Mouse (Mus musculus): Measurements from ENCODE around the gene Cirbp.

Gene Cirbp

DNA sequence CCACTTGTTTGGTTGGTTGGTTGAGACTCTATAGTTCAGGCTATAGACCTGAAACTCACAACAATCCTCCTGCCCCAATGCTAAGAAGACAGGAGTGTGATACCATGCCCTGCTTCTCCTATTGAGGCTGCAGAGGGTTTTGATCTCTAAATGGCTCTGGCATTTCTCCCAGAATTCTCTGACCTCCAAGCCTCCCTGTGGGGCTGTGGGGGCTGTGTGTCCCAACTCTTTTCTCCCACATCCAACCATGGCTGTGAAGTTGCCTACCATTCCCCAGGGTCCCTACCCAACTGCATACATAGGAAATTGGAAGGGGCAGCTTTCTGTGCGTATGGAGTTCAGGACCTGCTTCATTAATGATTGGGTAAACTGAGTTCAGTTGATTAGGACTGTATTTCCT lies 30.4 kb downstream of the Cirbp start:
- Histone ChIP-seq H3K4me1 (replicated peaks; ENCODE audit: low read depth, low read length) (peaks cover 57% of the 10 kb centered on the region), H3K9me3 (ENCODE audit: low read length) (no peaks in the 10 kb centered on the region), H3K27me3 (ENCODE audit: insufficient read depth, low read length) (peaks cover 24% of the 10 kb centered on the region), H3K36me3 (ENCODE audit: insufficient read depth, low read length) (no peaks in the 10 kb centered on the region), H3K4me3 (replicated peaks; ENCODE audit: low read length) (no peak overlapping the region)
- TF ChIP-seq NANOG (IDR thresholded peaks at IDR 0.05; ENCODE audit: borderline replicate concordance, low read length), result no peak
- TF ChIP-seq CTCF (conservative IDR thresholded peaks at IDR 0.05; ENCODE audit: low read length), result no peak
- TF ChIP-seq POU5F1 (IDR thresholded peaks at IDR 0.05; ENCODE audit: borderline replicate concordance, low read length), result no peak

DNA sequence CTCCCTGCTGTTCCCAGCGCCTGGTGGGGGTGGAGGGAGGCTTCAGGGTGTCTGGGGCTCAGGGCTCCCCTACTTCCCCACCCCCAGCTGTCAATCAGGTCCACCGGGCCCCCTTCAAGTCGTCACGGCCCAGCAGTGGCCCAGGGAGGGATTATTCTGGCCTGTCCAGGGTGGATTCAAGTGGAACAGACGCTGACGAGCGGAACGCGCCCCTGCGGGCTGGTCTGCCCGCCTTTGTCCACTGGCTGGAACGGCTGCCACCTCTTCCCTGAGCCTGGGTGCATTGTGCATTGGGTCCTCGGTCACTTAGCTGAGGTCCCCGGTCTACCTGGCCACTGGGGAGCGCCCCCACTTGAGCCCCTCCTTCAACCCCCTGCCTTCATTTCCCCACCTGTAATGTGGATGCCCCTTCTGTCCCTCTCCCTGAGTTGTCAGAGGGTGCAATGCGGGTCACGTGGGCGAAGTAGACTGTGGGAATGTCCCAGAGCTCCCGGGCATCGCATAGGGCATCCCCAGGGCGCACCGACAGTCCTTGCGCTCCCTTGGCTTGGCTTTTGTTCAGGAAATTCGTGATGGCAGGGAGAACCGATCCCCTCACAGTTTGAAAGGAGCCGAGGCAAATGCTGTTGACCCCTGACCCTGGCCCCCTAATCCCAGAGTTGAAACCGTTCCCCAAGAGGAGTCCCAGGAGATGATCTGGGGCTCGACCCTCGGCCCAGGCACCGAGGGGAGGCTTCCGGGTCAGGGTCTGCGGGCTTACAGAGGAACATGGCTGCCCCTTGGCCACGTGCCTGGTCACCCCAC lies 31.2 kb downstream of the Cirbp start:
- H3K4me1 ChIP-seq (replicated peaks; ENCODE audit: low read depth, low read length), result peaks cover 55% of the 10 kb centered on the region
- H3K27me3 ChIP-seq (ENCODE audit: insufficient read depth, low read length), result peaks cover 17% of the 10 kb centered on the region
- TF ChIP-seq POU5F1 (IDR thresholded peaks at IDR 0.05; ENCODE audit: borderline replicate concordance, low read length) (no peak), CTCF (conservative IDR thresholded peaks at IDR 0.05; ENCODE audit: low read length) (no peak), NANOG (IDR thresholded peaks at IDR 0.05; ENCODE audit: borderline replicate concordance, low read length) (no peak)

DNA sequence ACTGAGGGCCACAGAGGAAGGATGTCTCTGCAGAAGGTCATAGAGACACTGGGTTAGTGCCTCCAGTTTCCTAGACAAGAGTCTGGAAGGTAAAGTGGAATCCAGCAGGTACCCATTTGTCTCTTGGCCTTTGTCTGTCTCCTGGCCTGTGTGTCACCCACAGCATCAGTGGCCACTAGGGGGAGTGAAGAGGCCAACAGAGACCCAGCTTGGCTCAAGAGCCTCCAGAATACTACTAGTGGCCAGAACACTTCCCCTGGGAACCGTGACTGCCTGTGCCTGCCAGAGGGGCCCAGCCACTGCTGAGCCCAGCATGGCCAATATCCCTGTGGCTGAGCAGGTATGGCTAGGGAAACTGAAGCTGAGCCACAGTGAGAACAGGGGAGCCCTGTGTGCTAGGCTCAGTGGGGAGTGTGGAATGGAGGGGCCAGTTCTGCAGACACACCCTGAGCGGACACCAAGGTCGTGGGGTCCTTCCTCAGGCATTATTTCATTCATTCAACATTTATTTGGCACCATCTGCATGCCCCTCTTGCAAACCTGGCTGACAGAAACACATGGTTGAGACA lies 33.7 kb downstream of the Cirbp start:
- TF ChIP-seq NANOG (IDR thresholded peaks at IDR 0.05; ENCODE audit: borderline replicate concordance, low read length), result no peak
- TF ChIP-seq POU5F1 (IDR thresholded peaks at IDR 0.05; ENCODE audit: borderline replicate concordance, low read length), result no peak
- peak; percentile 88 for TF ChIP-seq CTCF (conservative IDR thresholded peaks at IDR 0.05; ENCODE audit: low read length)
- H3K36me3 ChIP-seq (ENCODE audit: insufficient read depth, low read length), result no peaks in the 10 kb centered on the region

More for the DNA sequence above, 31.2 kb downstream of the Cirbp start:
- H3K36me3 ChIP-seq (ENCODE audit: insufficient read depth, low read length), result no peaks in the 10 kb centered on the region
- 0 out of 2 replicates have a peak overlapping the region, but pooled peaks have one; percentile 7 for H3K4me3 ChIP-seq (replicated peaks; ENCODE audit: low read length)
- no peaks in the 10 kb centered on the region for H3K9me3 ChIP-seq (ENCODE audit: low read length)

DNA sequence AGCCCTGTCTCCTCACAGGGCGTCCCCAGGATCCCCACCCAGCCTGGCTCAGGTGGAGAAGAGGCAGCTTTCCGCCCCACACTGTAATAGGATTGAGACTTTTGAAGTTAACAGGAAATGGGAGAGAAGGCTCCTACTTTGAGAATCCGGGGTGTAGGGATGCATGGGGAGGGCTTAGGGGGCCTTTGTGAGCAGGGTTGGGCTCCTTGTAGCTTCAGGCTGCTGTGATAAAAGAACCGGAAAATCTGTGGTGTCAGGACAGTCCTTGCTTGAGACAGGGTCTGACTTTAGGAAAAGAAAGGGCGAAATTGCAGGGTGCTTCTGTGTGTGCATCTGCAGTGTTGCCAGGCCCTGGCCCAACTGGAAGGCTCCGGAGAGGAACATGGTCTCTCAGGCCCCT lies 34.7 kb downstream of the Cirbp start:
- Histone ChIP-seq H3K27me3 (ENCODE audit: insufficient read depth, low read length) (peaks cover 11% of the 10 kb centered on the region), H3K4me3 (replicated peaks; ENCODE audit: low read length) (peak overlapping the region; percentile 41), H3K36me3 (ENCODE audit: insufficient read depth, low read length) (no peaks in the 10 kb centered on the region), H3K9me3 (ENCODE audit: low read length) (no peaks in the 10 kb centered on the region), H3K4me1 (replicated peaks; ENCODE audit: low read depth, low read length) (peaks cover 58% of the 10 kb centered on the region)
- no peak for TF ChIP-seq POU5F1 (IDR thresholded peaks at IDR 0.05; ENCODE audit: borderline replicate concordance, low read length)

More for the DNA sequence above, 33.7 kb downstream of the Cirbp start:
- no peaks in the 10 kb centered on the region for H3K9me3 ChIP-seq (ENCODE audit: low read length)
- H3K27me3 ChIP-seq (ENCODE audit: insufficient read depth, low read length), result peaks cover 10% of the 10 kb centered on the region; the same call in 1 of the 2 replicates
- H3K4me3 ChIP-seq (replicated peaks; ENCODE audit: low read length), result no peak overlapping the region
- peaks cover 51% of the 10 kb centered on the region for H3K4me1 ChIP-seq (replicated peaks; ENCODE audit: low read depth, low read length)

DNA sequence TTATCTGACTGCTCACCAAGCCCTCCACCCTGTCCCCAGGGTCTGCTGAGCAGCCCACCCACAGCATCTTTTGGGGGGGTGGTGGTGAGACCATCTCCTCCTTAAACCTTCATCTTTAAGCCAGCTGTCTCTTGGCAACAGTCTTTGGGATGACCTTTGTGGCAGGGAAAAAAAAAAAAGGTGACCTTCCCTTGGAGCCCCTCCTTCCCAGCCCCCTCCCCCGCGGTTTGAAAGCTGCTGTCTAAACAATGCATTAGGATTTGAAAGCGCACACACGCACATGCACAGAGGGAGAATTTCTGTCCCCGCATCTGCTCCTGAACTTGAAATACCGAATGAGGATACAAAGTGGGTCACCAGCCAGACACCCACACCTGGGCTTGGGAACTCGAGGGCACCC lies 38.3 kb downstream of the Cirbp start:
- Histone ChIP-seq H3K36me3 (ENCODE audit: insufficient read depth, low read length) (no peaks in the 10 kb centered on the region), H3K27me3 (ENCODE audit: insufficient read depth, low read length) (peaks cover 20% of the 10 kb centered on the region), H3K4me3 (replicated peaks; ENCODE audit: low read length) (no peak overlapping the region; the same call in 1 of the 2 replicates), H3K4me1 (replicated peaks; ENCODE audit: low read depth, low read length) (peaks cover 78% of the 10 kb centered on the region), H3K9me3 (ENCODE audit: low read length) (no peaks in the 10 kb centered on the region)
- TF ChIP-seq CTCF (conservative IDR thresholded peaks at IDR 0.05; ENCODE audit: low read length), result no peak
- no peak for TF ChIP-seq NANOG (IDR thresholded peaks at IDR 0.05; ENCODE audit: borderline replicate concordance, low read length)
- TF ChIP-seq POU5F1 (IDR thresholded peaks at IDR 0.05; ENCODE audit: borderline replicate concordance, low read length), result no peak

DNA sequence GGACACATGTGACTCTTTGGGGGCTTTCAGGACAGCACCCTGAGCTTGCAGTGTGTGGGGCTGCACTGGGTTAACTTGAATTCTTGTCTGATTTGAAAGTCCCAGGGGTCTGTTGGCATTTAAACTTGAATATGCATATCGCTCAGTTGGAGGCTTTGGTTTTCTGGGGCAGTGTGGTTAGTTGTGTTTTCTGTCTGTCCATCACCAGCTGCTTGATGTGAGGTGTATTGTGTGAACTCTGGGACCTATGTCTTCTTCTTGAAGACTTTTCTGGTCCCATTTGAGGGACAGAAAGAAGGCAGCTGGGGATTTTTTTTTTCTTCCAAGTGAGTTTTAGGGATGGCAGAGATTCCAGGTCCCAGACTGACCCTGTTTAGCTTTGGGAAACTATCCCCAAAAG lies 41.4 kb downstream of the Cirbp start:
- H3K4me3 ChIP-seq (replicated peaks; ENCODE audit: low read length), result no peak overlapping the region
- no peak for TF ChIP-seq POU5F1 (IDR thresholded peaks at IDR 0.05; ENCODE audit: borderline replicate concordance, low read length)
- TF ChIP-seq CTCF (conservative IDR thresholded peaks at IDR 0.05; ENCODE audit: low read length), result no peak
- no peak for TF ChIP-seq NANOG (IDR thresholded peaks at IDR 0.05; ENCODE audit: borderline replicate concordance, low read length)
- no peaks in the 10 kb centered on the region for H3K36me3 ChIP-seq (ENCODE audit: insufficient read depth, low read length)
- H3K9me3 ChIP-seq (ENCODE audit: low read length), result no peaks in the 10 kb centered on the region
- H3K27me3 ChIP-seq (ENCODE audit: insufficient read depth, low read length), result peaks cover 31% of the 10 kb centered on the region
- H3K4me1 ChIP-seq (replicated peaks; ENCODE audit: low read depth, low read length), result peaks cover 64% of the 10 kb centered on the region

DNA sequence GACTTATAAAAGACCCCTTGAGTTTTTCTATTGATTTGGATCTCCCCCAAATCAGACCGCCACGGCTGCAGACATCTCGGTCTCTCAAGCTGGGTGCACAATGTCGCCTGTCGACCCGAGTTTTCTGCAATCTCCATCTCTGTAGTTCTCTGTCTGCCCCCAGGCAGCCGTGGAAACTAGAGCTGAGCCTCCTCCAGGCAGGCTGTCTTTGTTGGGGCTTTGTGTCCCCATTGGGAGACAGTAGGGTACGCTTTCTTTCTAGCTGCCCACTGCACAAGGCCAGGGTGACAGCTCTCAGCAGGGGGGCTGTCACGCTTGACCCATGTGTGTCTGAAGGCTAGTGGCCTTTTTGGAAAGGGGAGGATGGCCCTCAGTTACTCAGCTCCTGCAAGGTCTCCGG lies 41.9 kb downstream of the Cirbp start:
- TF ChIP-seq CTCF (conservative IDR thresholded peaks at IDR 0.05; ENCODE audit: low read length), result no peak
- TF ChIP-seq NANOG (IDR thresholded peaks at IDR 0.05; ENCODE audit: borderline replicate concordance, low read length), result no peak
- no peak for TF ChIP-seq POU5F1 (IDR thresholded peaks at IDR 0.05; ENCODE audit: borderline replicate concordance, low read length)
- Histone ChIP-seq H3K4me1 (replicated peaks; ENCODE audit: low read depth, low read length) (peaks cover 59% of the 10 kb centered on the region), H3K9me3 (ENCODE audit: low read length) (no peaks in the 10 kb centered on the region), H3K27me3 (ENCODE audit: insufficient read depth, low read length) (peaks cover 31% of the 10 kb centered on the region), H3K36me3 (ENCODE audit: insufficient read depth, low read length) (no peaks in the 10 kb centered on the region), H3K4me3 (replicated peaks; ENCODE audit: low read length) (0 out of 2 replicates have a peak overlapping the region, but pooled peaks have one; percentile 3)

DNA sequence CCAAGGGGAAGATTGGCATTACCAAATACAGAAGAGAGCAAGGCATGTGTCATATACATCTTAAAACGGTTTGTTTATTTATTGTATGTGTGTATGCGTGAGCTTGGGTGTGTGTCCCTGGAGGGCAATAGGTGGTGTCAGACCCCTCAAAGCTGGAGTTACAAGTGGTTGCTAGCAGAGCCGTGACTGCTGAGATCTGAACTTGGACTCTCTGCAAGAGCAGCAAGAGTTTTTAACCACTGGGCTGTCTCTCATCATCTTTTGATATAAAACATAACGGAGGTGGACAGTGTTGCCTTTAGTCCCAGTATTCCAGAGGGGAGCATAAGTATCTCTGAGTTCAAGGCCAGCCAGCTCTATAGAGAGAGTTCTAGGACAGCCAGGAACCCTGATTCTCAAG lies 42.5 kb downstream of the Cirbp start:
- Histone ChIP-seq H3K36me3 (ENCODE audit: insufficient read depth, low read length) (no peaks in the 10 kb centered on the region), H3K4me3 (replicated peaks; ENCODE audit: low read length) (no peak overlapping the region), H3K9me3 (ENCODE audit: low read length) (no peaks in the 10 kb centered on the region), H3K4me1 (replicated peaks; ENCODE audit: low read depth, low read length) (peaks cover 57% of the 10 kb centered on the region), H3K27me3 (ENCODE audit: insufficient read depth, low read length) (peaks cover 31% of the 10 kb centered on the region)
- no peak for TF ChIP-seq CTCF (conservative IDR thresholded peaks at IDR 0.05; ENCODE audit: low read length)
- no peak for TF ChIP-seq POU5F1 (IDR thresholded peaks at IDR 0.05; ENCODE audit: borderline replicate concordance, low read length)
- TF ChIP-seq NANOG (IDR thresholded peaks at IDR 0.05; ENCODE audit: borderline replicate concordance, low read length), result no peak

All from E14TG2a.4 (cell line).